Comparison of ENCODE assay signal across 9 mouse cellular contexts in genomic region chr1:173766848-173767617, GRCm38 (mm10). TPM values are rescaled to one million over a fixed set of nuclear protein-coding genes. Genes with fewer than 3 reads are reported as not detected.
A peak's percentile ranks its signal among the peaks of the same experiment; 100 is the strongest.
DNase-seq lines count a peak whose midpoint lies in the region; ATAC-seq lines count a peak whose summit lies in the region.
"Not testable (repeated sequence)": the region's sequence is repeated elsewhere in the genome, so short reads cannot be mapped to it uniquely, and the experiment has no call there.
"Had no signal": no experiment of that assay in that cellular context is flagged by ENCODE, and none has a peak within 500 bp of the region (broad histone marks: within the 10 kb centered on the region; RNA-seq: fewer than 3 reads in every experiment).

Gene Ifi204 (minus strand): TSS chr1:173766943.

- not testable (repeated sequence) for H3K4me1 ChIP-seq in liver, embryonic 15.5 days (replicated peaks)

- not testable (repeated sequence) for H3K27ac ChIP-seq in liver, embryonic 15.5 days (replicated peaks)

- not testable (repeated sequence) for H3K36me3 ChIP-seq in liver, embryonic 15.5 days (replicated peaks)

- not testable (repeated sequence) for H3K27me3 ChIP-seq in liver, embryonic 15.5 days

- H3K4me3 ChIP-seq in liver, embryonic 15.5 days (replicated peaks): not testable (repeated sequence)

- H3K9me3 ChIP-seq in liver, embryonic 15.5 days (replicated peaks): not testable (repeated sequence)

- peak; percentile 84 for DNase-seq in Muller cell, postnatal 12 days (ENCODE audit: inconsistent ontology term)
- peak; percentile 4 for DNase-seq in brain, adult 2 months (ENCODE audit: low read depth, low spot score)
- peak; percentile 76 for DNase-seq in gastrocnemius, postnatal 25 days
- DNase-seq in heart, postnatal 4 days: peak; percentile 15
- peak; percentile 30 for DNase-seq in kidney, postnatal 14 days
- DNase-seq in monocyte, adult 2 months (ENCODE audit: low read depth in 1 of 2, low spot score in 2 of 2): peak; percentile 53 to 55
- peak; percentile 4 for DNase-seq in urinary bladder, postnatal 25 days (ENCODE audit: low spot score)

- ATAC-seq in liver, embryonic 15.5 days (ENCODE audit: insufficient read depth): peak; percentile 69

- H3K9ac ChIP-seq in liver, embryonic 15.5 days: not testable (repeated sequence)

- not testable (repeated sequence) for H3K4me2 ChIP-seq in liver, embryonic 15.5 days

- WGBS in liver, embryonic 15.5 days (ENCODE audit: insufficient replicate concordance): 26% methylated on average over 5 of the region's 5 CpGs

RNA-seq across cellular contexts. Expression of gene Ifi204, which starts in this region (rescaled TPM):
- total RNA-seq in gastrocnemius, postnatal 25 days (2021): 1 to 10 TPM; 2.7 to 3.6 TPM
- total RNA-seq in heart, postnatal 4 days (2021): 1 to 10 TPM in 1 of 2 experiments, under 1 TPM in 1; 0.92 to 1.1 TPM
- polyA plus RNA-seq in liver, embryonic 15.5 days (2015; fragmentation: Nextera tagmentation; extraction: Ambion mirVana): 4.5 and 4.9 TPM in 2 replicates
- total RNA-seq: G1E had no signal
- polyA plus RNA-seq: G1E had no signal

Comparison
In these comparisons a context has a peak if more than half of its experiments do, and no peak if none do; other contexts are left out.
1. DNase-seq: peak in every context shown above with its lines; median percentile 84 in Muller cell, postnatal 12 days; 76 in gastrocnemius, postnatal 25 days; 54 in monocyte, adult 2 months; 30 in kidney, postnatal 14 days; 15 in heart, postnatal 4 days; 4 in brain, adult 2 months; 4 in urinary bladder, postnatal 25 days.